Mouse (Mus musculus) embryonic facial prominence, embryonic 14.5 days (tissue): Measurements from ENCODE around the gene Stx2. TPM values are rescaled to one million over a fixed set of nuclear protein-coding genes. Genes with fewer than 3 reads are reported as not detected.

ENCODE experiments used
- ATAC-seq: fragments of 200-750 bp; cut with Nextera tagmentation; 2 replicates; pipeline ENCODE4 v1.8.0; 2017; ENCODE audit warnings: low read depth, moderate number of reproducible peaks, moderate TSS enrichment
- DNase-seq: peaks from one replicate; pipeline ENCODE4 v3.0.0-alpha.2; 2015; ENCODE audit warnings: low spot score
- H3K27ac ChIP-seq: fragments of 300-500 bp; sonication (generic); replicated peaks from 2 replicates; pipeline ENCODE4 v1.5.1; 2014; ENCODE audit warnings: low read depth, mild to moderate bottlenecking, low read length, moderate library complexity
- H3K27me3 ChIP-seq: fragments of 300-500 bp; sonication (generic); replicated peaks from 2 replicates; pipeline ENCODE4 v1.6.1; 2014; ENCODE audit warnings: low read length; ENCODE audit not compliant: control insufficient read depth, insufficient read depth
- H3K36me3 ChIP-seq: fragments of 300-500 bp; sonication (generic); 2 replicates; pipeline ENCODE4 v1.6.1; 2014; ENCODE audit warnings: low read length, mixed read lengths; ENCODE audit not compliant: control insufficient read depth, insufficient read depth
- H3K4me1 ChIP-seq: fragments of 300-500 bp; sonication (generic); 2 replicates; pipeline ENCODE4 v1.6.1; 2014; ENCODE audit warnings: antibody characterized with exemption, low read length; ENCODE audit not compliant: control insufficient read depth, insufficient read depth
- H3K4me2 ChIP-seq: fragments of 300-500 bp; sonication (generic); 2 replicates; pipeline ENCODE4 v1.6.1; 2014; ENCODE audit warnings: low read depth, mild to moderate bottlenecking, low read length, moderate library complexity, mixed read lengths
- H3K4me3 ChIP-seq: fragments of 300-500 bp; sonication (generic); 2 replicates; pipeline ENCODE4 v1.5.1; 2014; ENCODE audit warnings: low read depth, mild to moderate bottlenecking, low read length
- H3K9ac ChIP-seq: fragments of 300-500 bp; sonication (generic); 2 replicates; pipeline ENCODE4 v1.6.1; 2014; ENCODE audit warnings: low read depth, mild to moderate bottlenecking, low read length, moderate library complexity, mixed read lengths
- H3K9me3 ChIP-seq: fragments of 300-500 bp; sonication (generic); 2 replicates; pipeline ENCODE4 v1.6.1; 2016; ENCODE audit warnings: low read length; ENCODE audit not compliant: control insufficient read depth
- WGBS: fragments of 180-500 bp; shearing (Covaris S2); extraction: QIAGEN DNeasy Blood & Tissue Kit; methylation state at CpG from one replicate; pipeline ENCODE4 v1.1.7; 2014; 5-methylcytosine and 5-hydroxymethylcytosine counted together
- polyA plus RNA-seq: library from polyadenylated mRNA; unstranded; fragments of >200 nt; fragmentation: Nextera tagmentation; extraction: Ambion mirVana; gene quantifications from 2 replicates; pipeline ENCODE4 v1.2.1, GENCODE M21; 2014

Gene Stx2
- polyA plus RNA-seq = 34.5 and 38.8 TPM in 2 replicates

DNA sequence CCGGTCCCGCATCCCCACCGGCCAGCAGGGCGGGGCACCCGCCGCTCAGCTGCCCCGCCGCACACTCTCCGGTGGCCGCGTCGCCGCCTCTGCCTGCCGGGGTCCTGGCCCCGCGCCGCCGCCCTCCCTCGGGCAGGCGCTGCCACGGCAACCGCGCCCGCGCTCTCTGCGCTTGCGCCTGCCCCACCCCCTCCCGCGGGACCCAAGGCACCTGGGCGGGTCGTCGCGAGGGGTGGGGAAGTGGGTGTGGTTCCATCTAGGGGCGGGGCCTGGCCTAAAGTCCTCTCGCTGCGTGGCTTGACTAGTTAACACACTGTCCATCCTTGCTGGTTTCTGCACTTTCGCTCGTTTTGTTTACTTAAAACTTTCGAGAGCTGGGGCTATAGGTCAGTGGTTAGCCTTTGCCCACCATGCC, at the start of gene Stx2:
Stx2 (minus strand) TSS at position 163 of the 415 bp plus-strand sequence.
- Histone ChIP-seq H3K4me3 (peak within 1 kb of the TSS; percentile 72), H3K27me3 (no peaks in the 10 kb centered on the region), H3K9me3 (no peaks in the 10 kb centered on the region), H3K27ac (peak within 1 kb of the TSS; percentile 39), H3K4me2 (peak within 1 kb of the TSS; percentile 71), H3K9ac (peak within 1 kb of the TSS; percentile 79), H3K4me1 (0 out of 2 replicates have a peak, but pooled peaks cover 10% of the 10 kb centered on the region), H3K36me3 (no peaks in the 10 kb centered on the region)
- peak; percentile 94 for DNase-seq
- peak; percentile 94 for ATAC-seq
- under 1% methylated on average over 23 of the region's 39 CpGs for WGBS

DNA sequence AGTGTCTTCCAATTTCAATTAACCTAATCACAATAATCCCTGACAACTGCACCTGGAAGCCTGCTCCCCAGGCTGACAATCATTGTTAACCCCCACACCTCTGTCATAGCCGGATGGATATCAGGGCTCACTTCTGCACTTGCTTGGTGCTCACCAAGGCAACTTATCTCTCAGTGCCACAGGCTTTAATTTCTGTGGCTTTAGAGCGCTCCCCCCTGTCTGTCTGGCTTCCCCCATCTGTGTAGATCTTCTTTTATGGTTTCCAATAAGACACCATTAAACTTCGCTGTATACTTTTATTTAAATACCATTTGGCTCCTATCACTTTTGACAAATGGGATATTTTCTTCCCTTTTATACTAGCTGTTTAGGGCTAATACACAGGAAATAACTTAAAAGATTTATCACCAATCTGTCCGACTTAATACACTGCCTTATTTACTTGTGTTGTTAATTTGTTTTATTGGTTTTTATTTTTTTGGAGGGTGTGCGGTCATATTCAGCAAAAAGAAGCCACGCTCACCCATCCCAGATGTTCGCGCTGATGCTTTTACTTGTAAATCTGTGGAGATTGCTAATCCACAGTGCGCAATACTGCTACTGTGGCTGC, 46.4 kb upstream of the Stx2 start:
- 83% methylated on average over 9 of the region's 9 CpGs for WGBS
- DNase-seq = no peak
- Histone ChIP-seq H3K4me2 (no peak overlapping the region), H3K27ac (no peak overlapping the region), H3K9me3 (no peaks in the 10 kb centered on the region), H3K27me3 (no peaks in the 10 kb centered on the region), H3K4me1 (no peaks in the 10 kb centered on the region), H3K4me3 (no peak overlapping the region), H3K9ac (no peak overlapping the region), H3K36me3 (no peaks in the 10 kb centered on the region)
- no peak for ATAC-seq

DNA sequence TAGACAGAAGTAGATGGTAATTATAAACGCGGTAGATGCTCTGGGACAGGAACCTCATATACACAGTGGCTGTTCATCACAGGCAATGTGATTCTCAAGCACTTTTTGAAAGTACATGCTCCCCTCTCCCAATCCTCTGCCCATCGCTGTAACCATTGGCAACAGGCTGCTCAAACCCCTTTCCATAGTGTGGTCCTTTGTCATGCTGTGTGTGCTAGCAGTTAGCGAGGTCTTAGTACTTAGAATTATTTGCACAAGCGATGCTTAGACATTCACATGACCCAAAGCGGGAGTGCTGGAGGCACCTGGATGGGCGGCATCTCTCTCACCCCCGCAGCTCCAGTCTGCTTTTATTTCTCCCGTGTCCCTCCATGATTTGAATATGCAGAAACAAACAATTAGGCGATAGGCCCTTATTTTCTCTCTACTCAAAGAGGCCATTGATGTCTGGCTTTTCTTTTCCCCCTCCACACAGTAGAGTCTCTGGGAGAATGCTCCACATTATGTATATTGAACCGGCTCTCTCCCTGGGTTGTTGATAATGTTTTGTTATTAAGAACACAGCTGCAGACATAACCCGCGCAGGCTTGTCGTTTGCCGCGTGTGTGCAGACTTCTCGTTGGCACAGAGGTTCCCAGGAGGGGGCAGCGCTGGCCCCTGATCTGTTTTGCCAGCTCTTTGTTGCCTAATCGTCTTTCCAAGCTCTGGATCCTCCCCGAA, 44.4 kb upstream of the Stx2 start:
- Histone ChIP-seq H3K36me3 (no peaks in the 10 kb centered on the region), H3K27me3 (no peaks in the 10 kb centered on the region), H3K27ac (no peak overlapping the region), H3K9ac (no peak overlapping the region), H3K4me2 (no peak overlapping the region), H3K9me3 (0 out of 2 replicates have a peak, but pooled peaks cover 2% of the 10 kb centered on the region), H3K4me1 (no peaks in the 10 kb centered on the region), H3K4me3 (no peak overlapping the region)
- DNase-seq (no peak), ATAC-seq (peak; percentile 41; the same call in 1 of the 2 replicates)
- 28% methylated on average over 20 of the region's 20 CpGs for WGBS

DNA sequence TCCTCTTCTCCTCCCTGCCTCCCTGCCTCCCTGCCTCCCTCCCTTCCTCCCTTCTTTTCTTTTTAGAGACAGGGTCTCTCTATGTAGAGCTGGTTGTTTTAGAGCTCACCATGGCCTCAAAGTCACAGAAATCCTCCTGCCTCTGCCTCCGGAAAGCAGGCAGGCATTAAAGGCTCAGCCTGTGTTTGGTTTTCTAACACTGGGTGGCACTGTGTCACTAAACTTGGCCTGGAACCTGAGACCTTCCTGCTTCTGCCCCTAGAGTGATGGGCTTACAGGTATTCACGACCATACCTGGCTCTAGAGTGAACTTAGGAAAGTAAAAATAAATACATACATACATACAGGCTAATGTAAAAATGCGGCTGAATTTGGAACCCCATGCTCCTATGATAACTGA, 43.5 kb upstream of the Stx2 start:
- 87% methylated on average over 3 of the region's 3 CpGs for WGBS

DNA sequence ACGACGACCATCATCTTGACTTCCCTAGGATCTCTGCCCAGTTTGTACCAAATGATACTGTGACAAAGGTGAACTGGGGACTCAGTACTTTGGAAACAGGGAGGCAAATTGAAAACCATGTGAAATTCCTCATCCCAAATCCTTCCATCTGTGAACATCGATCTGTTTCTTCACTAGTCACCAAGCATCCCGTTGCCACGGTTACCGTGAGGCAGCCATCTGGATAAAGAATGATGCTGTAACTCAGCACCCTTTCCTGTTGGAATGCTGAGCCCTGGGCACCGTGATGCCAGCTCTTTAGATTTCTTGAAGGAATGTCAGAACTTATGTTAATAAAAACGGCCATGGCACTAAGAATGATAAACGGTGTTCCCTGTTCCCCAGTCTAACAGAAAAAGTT, 41.0 kb upstream of the Stx2 start:
- 70% methylated on average over 9 of the region's 9 CpGs for WGBS
- H3K9ac ChIP-seq = no peak overlapping the region
- H3K27ac ChIP-seq = no peak overlapping the region
- peak; percentile 13 for DNase-seq
- no peak overlapping the region for H3K4me2 ChIP-seq
- H3K4me1 ChIP-seq = no peaks in the 10 kb centered on the region
- ATAC-seq = no peak
- no peaks in the 10 kb centered on the region for H3K27me3 ChIP-seq
- H3K36me3 ChIP-seq = no peaks in the 10 kb centered on the region
- no peak overlapping the region for H3K4me3 ChIP-seq
- H3K9me3 ChIP-seq = 0 out of 2 replicates have a peak, but pooled peaks cover 3% of the 10 kb centered on the region

More for the DNA sequence above, 43.5 kb upstream of the Stx2 start:
- H3K4me3 ChIP-seq = no peak overlapping the region
- no peak for ATAC-seq
- no peaks in the 10 kb centered on the region for H3K4me1 ChIP-seq
- H3K9me3 ChIP-seq = 0 out of 2 replicates have a peak, but pooled peaks cover 3% of the 10 kb centered on the region
- no peaks in the 10 kb centered on the region for H3K27me3 ChIP-seq
- no peaks in the 10 kb centered on the region for H3K36me3 ChIP-seq
- H3K27ac ChIP-seq = no peak overlapping the region
- H3K9ac ChIP-seq = no peak overlapping the region
- DNase-seq = no peak
- H3K4me2 ChIP-seq = no peak overlapping the region

DNA sequence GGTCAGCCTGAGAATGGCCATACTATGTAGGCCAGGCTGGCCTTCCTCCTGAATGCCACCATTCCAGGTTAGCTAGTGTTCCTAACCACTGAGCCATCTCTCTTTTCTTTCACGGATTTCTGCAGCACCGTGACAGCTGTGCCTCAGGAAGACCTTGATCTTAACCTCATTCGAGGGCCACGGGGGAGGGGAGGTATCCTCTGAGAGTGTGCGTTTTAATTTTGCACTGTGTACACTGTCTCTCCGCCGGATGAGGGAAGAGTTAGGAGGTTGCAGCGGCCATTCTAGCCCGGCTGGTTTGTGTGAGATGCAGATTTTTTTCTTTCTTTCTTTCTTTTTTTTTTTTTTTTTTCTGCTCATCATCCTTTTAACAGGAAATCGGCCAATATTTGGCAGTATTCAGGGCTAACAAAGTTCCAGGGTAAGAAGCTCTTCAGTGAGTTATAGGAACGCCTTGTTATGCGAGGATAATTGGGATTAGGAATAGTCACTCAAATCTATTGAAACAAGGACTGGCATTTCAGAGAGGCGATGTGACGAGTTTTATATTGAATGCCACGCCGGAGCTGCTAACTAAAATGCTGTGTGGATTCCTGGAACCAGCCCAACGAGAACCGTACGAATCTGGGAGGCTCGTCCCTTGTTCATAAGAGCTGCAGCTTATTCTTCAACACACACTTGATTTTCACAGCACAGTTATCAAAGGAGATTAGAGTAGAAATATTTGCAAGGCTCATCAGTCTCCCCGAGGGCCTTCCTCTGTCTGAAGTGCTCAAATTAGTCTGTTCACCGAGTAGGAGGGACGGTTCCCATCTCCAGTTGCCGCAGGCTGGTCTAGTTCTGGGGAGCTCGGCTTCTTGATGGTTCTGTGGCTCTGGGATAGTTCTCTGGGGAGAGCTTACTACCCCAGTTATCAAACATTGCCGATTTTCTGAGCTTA, 37.5 kb upstream of the Stx2 start:
- H3K36me3 ChIP-seq = no peaks in the 10 kb centered on the region
- no peak overlapping the region for H3K27ac ChIP-seq
- H3K9me3 ChIP-seq = 0 out of 2 replicates have a peak, but pooled peaks cover 3% of the 10 kb centered on the region
- ATAC-seq (no peak), DNase-seq (peak; percentile 45)
- no peak overlapping the region for H3K9ac ChIP-seq
- H3K4me3 ChIP-seq = no peak overlapping the region
- no peaks in the 10 kb centered on the region for H3K27me3 ChIP-seq
- 42% methylated on average over 26 of the region's 26 CpGs for WGBS
- H3K4me1 ChIP-seq = no peaks in the 10 kb centered on the region
- no peak overlapping the region; the same call in 1 of the 2 replicates for H3K4me2 ChIP-seq

DNA sequence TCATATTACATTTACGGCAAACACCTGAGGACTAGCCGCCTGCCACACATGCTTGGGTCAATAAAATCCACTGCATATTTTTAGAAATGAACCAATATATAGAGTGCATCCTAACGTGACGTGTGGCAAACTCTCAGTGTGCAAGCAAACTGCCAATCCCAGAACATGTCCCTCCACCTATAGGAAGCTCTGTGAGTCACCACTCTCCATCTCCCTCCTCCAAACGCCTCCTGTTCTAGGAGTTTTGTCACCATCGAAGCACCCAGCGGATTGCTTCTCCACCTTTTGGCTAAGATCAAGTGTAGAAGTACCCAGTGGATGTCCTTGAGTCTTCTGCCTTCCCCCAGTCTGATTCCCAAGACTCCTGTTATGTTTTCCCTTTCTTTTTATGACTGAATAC, 29.4 kb upstream of the Stx2 start:
- Histone ChIP-seq H3K27me3 (no peaks in the 10 kb centered on the region), H3K4me2 (no peak overlapping the region), H3K9ac (no peak overlapping the region), H3K4me1 (no peaks in the 10 kb centered on the region), H3K4me3 (no peak overlapping the region), H3K27ac (no peak overlapping the region), H3K36me3 (no peaks in the 10 kb centered on the region), H3K9me3 (no peaks in the 10 kb centered on the region)
- 74% methylated on average over 7 of the region's 7 CpGs for WGBS
- no peak for DNase-seq
- no peak for ATAC-seq

DNA sequence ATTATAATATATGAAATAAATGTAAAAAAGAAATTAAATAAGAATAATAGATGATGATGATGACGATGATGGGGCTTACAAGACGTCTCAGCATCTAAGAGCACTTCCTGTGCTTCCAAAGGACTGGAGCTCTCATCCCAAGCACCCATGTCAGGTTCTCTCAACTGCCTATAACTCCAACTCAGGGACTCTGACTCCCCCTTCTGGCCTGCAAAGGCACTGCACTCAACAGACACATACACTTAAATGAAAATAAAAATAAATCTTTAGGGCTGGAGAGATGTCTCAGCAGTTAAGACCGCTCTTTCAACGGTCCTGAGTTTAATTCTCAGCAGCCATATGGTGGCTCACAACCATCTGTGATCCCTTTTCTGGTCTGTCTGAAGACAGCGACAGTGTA, 28.3 kb upstream of the Stx2 start:
- Histone ChIP-seq H3K36me3 (no peaks in the 10 kb centered on the region), H3K4me3 (no peak overlapping the region), H3K9ac (no peak overlapping the region), H3K27ac (no peak overlapping the region), H3K9me3 (no peaks in the 10 kb centered on the region), H3K4me1 (no peaks in the 10 kb centered on the region), H3K4me2 (no peak overlapping the region), H3K27me3 (no peaks in the 10 kb centered on the region)
- ATAC-seq (no peak), DNase-seq (no peak)
- WGBS = 85% methylated on average over 5 of the region's 5 CpGs
